Mouse (Mus musculus): ENCODE data around the gene Rab11fip5.

The Rab11fip5 gene

GRCm38 (mm10) chr6:85373066-85373860 lies 1.2 kb downstream of the Rab11fip5 start:
- DNase-seq (ENCODE audit: low read depth, low spot score), result no peak

GRCm38 (mm10) chr6:85372496-85372895 lies 1.9 kb downstream of the Rab11fip5 start:
- no peak for DNase-seq (ENCODE audit: low read depth, low spot score)

GRCm38 (mm10) chr6:85371859-85372405 lies 2.5 kb downstream of the Rab11fip5 start:
- no peak for DNase-seq (ENCODE audit: low read depth, low spot score)

DNA sequence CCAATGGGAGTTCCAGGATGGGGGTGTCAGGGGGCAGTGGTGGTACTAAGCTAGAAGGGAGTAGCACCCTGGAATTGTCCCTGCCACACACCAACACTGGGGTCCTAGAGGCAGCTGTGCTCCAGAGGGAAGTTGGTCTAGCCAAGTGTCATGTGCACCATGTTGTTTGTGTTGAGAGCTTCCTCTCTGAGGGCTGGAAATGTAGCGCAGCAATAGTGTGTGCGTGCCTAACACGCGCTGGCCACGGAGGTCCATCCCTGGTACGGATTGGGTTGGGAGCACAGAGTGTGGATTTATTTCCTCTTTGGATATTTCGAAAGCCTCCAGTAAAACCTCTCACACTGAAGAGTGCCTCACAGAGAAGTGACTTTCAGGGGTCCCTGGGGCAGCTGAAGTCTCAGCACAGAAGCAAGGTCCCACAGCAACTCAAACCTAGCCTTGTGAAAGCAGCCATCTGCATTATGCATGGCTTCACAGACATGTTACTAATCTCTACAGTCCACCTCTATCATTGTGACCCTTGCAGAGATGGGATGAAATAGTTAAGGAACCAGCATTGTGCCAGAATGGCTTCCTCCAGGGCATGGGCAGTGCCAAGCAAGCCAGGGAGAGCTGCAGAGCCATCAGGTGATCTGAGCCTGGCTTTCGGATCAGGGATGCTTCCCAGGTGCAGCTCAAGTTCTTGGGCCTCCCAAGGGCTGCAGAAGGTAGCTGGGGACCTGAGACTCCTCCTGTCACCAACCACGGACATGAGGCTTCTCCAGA lies 3.6 kb downstream of the Rab11fip5 start:
- DNase-seq (ENCODE audit: low read depth, low spot score), result no peak

- no peak for DNase-seq (ENCODE audit: low read depth, low spot score)
These were observed 4.4 kb downstream of the Rab11fip5 start for GRCm38 (mm10) chr6:85370041-85370440.

DNA sequence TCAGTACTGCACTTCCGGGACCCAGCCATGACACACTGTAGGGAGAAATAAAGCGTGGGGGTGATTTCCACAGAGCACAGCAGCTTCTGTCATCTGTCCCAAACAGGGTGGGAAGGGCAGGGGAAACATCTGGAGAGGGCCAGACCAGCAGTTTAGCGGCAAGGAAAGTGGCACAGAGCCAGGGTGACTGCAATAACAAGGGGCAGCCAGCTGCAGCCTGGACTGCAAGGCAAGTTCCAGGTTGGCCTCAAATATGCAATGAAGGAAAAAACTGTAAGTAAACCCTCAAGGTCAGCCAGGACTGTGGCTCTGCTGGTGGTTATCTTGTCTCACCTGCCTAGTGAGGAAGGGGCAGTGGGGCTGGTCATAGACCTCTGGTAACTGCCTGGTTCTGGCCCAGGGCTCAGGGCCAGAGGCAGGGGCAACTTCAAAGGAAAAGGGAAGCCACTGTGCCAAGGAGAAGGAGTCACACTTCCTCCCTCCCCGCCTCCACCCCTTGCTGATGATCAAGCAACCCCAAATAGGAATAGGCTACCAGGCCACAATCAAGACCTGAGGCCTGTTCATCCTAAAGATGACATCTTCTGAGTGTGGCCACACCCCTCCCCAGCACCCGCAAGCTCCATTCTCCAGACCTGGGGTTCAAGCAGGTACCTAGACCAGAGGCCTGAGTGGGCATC lies 5.1 kb downstream of the Rab11fip5 start:
- DNase-seq (ENCODE audit: low read depth, low spot score), result no peak

GRCm38 (mm10) chr6:85368722-85369121 lies 5.7 kb downstream of the Rab11fip5 start:
- no peak for DNase-seq (ENCODE audit: low read depth, low spot score)

- DNase-seq (ENCODE audit: low read depth, low spot score), result no peak
These were observed 6.3 kb downstream of the Rab11fip5 start for GRCm38 (mm10) chr6:85368166-85368565.

- no peak for DNase-seq (ENCODE audit: low read depth, low spot score)
These were observed 8.0 kb downstream of the Rab11fip5 start for GRCm38 (mm10) chr6:85366387-85366786.

- DNase-seq (ENCODE audit: low read depth, low spot score), result no peak
These were observed 10.0 kb downstream of the Rab11fip5 start for GRCm38 (mm10) chr6:85364439-85364838.

GRCm38 (mm10) chr6:85363906-85364260 lies 10.6 kb downstream of the Rab11fip5 start:
- no peak for DNase-seq (ENCODE audit: low read depth, low spot score)

DNA sequence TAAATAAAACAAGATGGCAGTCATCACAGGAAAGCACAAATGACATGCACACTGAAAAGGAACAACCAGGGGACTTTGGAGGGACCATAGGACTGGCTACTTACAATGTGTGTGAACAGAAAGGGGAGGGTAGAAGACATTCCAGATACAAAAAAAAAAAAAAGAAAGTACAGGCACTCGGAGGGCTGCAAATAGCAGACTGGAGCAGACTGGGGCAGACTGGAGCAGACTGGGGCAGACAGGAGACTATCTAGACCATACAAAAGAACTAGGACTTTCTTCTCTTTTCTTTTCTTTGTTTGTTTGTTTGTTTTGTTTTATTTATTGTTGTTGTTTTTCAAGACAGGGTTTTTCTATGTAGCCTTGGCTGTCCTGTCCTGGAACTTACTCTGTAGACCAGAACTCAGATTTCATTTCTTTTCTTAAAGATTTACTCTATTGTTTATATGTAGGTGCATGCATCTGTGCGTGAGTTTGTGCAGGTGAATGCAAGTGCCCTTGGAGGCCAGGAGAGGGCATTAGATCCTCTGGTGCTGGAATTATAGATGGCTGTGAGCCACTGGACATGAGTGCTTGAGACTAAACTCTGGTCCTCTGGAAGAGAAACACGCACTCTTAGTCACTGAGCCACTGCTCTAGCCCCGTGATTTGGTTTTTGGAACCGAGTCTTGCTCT lies 11.1 kb downstream of the Rab11fip5 start:
- DNase-seq (ENCODE audit: low read depth, low spot score), result peak; percentile 54

DNA sequence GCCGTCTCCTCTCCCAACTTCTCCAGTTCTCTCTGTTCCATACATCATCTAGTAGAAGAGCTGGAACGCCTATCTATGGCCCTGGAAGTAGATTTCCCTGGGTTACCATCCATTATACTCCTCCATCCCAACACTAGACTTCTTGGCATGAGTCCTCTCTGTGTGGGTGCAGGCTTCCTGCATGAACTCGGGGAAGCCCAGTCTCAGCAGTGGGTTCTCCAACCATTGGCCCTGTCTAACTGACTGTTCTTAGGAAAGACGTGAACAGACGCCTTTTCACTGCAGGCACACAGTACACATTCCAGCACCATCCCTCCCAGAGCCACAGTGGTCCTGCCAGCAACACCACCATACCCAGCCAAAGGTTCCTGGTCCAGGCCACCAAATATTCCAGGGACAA lies 11.8 kb downstream of the Rab11fip5 start:
- no peak for DNase-seq (ENCODE audit: low read depth, low spot score)

DNA sequence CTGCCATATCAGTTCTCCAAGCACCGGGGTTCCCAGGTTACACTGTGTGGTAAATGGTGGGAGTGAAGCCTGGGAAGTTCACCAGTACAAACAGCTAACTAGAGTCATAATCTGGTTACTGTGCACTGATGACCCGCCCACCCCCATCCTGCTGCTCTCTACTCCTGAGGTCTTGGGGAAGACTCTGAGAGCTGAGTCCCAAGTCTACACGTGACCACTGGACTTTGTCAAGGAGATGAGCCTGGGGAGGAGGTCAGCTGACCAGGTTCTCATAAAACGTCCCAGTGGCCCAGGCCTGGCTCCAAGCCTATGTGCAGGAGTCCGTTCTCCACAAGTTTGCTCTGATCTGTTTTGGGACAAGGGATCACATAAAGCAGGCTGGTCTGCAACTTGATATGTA lies 14.1 kb downstream of the Rab11fip5 start:
- no peak for DNase-seq (ENCODE audit: low read depth, low spot score)

DNA sequence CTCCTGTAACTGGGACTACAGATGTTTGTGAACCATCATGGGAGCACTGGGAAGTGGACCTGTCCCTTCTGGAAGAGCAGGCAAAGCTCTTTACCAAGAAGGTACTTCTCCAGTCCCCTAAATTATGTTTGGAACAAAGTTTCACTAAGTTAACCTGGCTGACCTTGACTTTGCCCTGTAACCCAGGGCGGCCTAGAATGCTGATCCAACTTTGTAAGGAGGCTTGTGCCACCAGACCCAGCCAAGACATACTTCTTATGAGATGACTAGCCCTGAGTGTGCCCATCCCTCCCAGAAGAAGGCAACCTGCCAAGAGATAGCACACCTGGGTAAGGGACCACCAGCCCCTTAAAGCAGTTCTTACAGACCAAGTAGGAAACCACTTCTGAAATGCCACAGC lies 15.6 kb downstream of the Rab11fip5 start:
- no peak for DNase-seq (ENCODE audit: low read depth, low spot score)

DNA sequence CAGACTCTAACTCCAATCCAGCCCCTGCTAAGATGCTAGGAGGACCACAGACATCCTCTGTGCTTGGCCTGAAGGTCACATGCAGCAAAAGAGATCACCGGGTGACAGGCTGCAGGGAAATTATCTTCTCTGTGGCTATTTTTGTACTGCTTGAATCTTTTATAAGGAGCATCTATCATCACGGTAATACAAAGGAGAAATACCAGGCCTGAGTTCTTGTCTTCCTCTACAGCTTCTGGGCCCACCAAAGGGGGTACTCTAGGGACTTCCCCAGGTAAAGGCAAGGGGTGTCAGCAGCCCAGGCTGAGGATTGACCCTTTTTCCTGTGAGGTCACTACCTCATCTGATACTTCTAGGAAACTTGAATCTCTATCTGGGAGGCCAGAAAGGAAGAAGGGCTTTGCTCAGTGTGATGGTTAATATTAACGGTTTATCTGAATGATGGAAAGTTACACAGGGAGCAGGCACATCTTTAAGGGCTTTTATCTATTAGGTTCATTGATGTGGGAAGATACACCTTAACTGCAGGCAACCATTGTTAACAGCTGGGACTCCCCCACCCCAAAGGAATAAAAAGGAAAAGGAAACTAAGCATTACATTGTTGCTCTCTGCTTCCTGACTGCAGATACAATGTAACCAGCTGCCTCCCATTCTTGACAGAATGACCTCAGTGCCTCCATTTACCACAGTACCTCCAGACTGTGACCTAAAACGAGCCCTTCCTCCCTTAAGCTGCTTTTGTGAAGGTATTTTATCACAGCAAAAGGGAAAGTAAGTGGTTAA lies 17.6 kb downstream of the Rab11fip5 start:
- no peak for DNase-seq (ENCODE audit: low read depth, low spot score)

DNA sequence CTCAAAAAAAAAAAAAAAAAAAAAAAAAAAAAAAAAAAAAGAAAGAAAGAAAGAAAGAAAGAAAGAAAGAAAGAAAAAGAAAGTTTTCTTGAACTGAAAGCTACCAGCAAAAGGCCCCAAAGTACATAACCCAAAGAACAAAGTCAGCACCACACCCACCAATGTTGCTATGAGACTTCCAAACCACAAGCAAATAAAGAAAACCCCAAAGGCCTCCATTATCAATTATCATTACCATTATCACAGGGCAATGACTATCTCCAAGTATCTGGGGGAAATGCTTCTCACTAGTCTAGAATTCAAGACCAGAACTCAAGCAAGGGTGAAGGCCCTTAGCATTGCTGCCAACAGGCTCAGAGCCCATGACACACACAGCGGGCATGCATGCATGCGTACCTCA lies 18.7 kb downstream of the Rab11fip5 start:
- no peak for DNase-seq (ENCODE audit: low read depth, low spot score)

GRCm38 (mm10) chr6:85354709-85355108 lies 19.7 kb downstream of the Rab11fip5 start:
- no peak for DNase-seq (ENCODE audit: low read depth, low spot score)

GRCm38 (mm10) chr6:85353706-85354105 lies 20.7 kb downstream of the Rab11fip5 start:
- peak; percentile 66 for DNase-seq (ENCODE audit: low read depth, low spot score)

DNA sequence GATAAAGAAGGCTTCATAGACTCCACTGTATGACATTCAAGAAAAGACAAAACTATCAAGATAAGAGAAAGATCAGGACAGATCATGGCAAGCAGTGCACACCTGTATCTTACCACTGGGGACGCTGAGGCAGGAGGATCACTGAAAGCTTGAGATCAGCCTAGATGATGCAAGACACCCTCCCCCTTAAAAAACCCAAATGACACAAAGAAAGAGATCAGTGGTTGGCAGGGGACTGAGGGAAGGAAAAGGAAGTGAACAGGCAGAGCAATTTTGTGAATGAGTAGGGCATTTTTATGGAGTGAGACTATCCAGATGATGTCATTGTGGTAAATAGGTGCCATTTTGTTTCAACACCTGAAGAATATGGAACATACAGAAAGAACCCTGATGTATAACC lies 24.3 kb downstream of the Rab11fip5 start:
- no peak for DNase-seq (ENCODE audit: low read depth, low spot score)

DNA sequence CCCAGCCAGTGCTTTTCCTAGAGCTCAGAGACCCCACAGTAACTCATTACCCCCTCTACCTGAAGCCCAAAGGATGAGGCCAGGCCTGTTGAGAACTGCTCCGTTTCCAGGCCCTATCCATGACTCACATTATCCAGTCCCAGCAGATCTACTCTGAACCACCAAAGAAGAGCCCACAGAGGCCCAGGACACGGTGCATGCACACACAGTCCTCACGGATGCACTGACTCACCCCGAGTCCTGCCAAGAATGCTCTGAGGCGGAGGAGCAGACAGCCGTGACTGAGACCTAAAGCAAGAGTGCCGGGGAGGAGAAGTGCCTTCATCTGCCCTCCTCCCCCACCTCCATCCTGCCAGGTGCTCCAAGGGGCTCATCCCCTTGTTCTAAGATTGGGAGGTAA lies 25.2 kb downstream of the Rab11fip5 start:
- DNase-seq (ENCODE audit: low read depth, low spot score), result no peak

Data from R1 (cell line).